In the genomic region with DNA sequence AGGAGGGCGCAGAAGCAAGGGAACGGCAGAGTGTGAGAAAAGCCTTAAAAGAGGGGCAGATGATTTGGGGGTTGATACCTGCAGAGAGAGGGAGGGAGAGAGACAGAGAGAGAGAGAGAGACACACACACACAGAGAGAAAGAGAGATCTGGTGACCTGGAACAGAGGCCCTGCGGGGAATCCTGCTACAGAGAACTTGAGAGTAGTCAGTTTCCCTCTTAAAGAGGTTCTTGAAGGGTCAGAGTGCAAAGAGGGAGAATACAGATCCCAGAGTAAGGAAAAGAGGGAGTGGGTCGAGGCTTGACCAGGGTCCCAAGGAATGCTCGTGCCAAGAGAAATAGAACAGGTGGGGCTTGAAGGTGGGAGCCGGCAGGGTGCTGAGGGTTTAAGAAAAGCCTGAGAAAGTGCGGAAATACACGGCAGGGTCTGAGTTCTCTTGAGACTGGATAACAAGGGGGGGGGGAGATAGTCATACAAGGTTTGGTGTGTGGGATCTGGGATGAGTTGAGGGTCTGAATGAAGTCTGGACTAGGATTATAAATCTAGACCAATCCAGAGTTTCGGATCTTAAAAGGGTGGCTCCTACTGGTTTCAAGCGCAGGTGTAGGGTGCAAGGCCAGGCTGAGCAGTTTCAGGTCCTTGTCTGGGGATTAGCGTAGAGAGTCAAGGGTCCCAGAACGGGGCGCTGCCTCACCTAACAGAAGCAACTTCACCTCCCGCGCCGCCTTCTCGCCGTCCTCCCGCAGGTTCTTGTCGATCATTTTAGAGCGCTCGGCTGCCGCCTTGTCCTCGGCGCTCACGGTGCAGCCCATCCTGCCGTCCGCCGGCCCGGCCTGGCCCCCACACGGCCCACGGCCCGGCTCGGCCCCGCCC, we compare ENCODE assay signal across 8 mouse cellular contexts. TPM values are rescaled to one million over a fixed set of nuclear protein-coding genes. Genes with fewer than 3 reads are reported as not detected.
DNase-seq lines count a peak whose midpoint lies in the region; ATAC-seq and TF ChIP-seq lines count a peak whose summit lies in the region.

No protein-coding gene starts in this region.

- peak overlapping the region; percentile 98 for H3K4me2 ChIP-seq in kidney, embryonic 16.5 days (replicated peaks; ENCODE audit: low read depth, low read length)
- peak overlapping the region; percentile 94 for H3K4me2 ChIP-seq in heart, embryonic 15.5 days

- H3K27ac ChIP-seq in kidney, embryonic 16.5 days (ENCODE audit: low read length): peak overlapping the region; percentile 94
- peak overlapping the region; percentile 94 for H3K27ac ChIP-seq in MEL (ENCODE audit: control insufficient read depth, low read depth, low read length)
- peak overlapping the region; percentile 89 for H3K27ac ChIP-seq in heart, embryonic 15.5 days
- peak overlapping the region; percentile 98 for H3K27ac ChIP-seq in midbrain, embryonic 10.5 days (replicated peaks)

- TF ChIP-seq POLR2A in MEL (IDR thresholded peaks at IDR 0.05; ENCODE audit: control insufficient read depth in 1 of 2, insufficient read depth in 1 of 2, low read depth in 1 of 2, low read length in 2 of 2, poor library complexity in 1 of 2): peak in 1 of 2 experiments; percentile 87; a peak in 2 of 4 replicates

- under 1% methylated on average over 35 of the region's 35 CpGs for WGBS in kidney, embryonic 16.5 days
- WGBS in heart, embryonic 15.5 days: under 1% methylated on average over 35 of the region's 35 CpGs
- under 1% methylated on average over 35 of the region's 35 CpGs for WGBS in midbrain, embryonic 10.5 days

- H3K9me3 ChIP-seq in kidney, embryonic 16.5 days (ENCODE audit: low read length): no peaks in the 10 kb centered on the region
- H3K9me3 ChIP-seq in MEL (replicated peaks; ENCODE audit: insufficient read depth, low read length): no peaks in the 10 kb centered on the region
- no peaks in the 10 kb centered on the region for H3K9me3 ChIP-seq in heart, embryonic 15.5 days (replicated peaks)
- no peaks in the 10 kb centered on the region for H3K9me3 ChIP-seq in midbrain, embryonic 10.5 days (replicated peaks)

- peaks cover 44% of the 10 kb centered on the region for H3K79me2 ChIP-seq in MEL (ENCODE audit: control insufficient read depth, insufficient read depth, low read length, poor library complexity)

- H3K27me3 ChIP-seq in kidney, embryonic 16.5 days (ENCODE audit: insufficient read depth, low read length): no peaks in the 10 kb centered on the region
- no peaks in the 10 kb centered on the region for H3K27me3 ChIP-seq in MEL (ENCODE audit: control insufficient read depth in 1 of 2, insufficient read depth in 2 of 2, low read length in 2 of 2)
- no peaks in the 10 kb centered on the region for H3K27me3 ChIP-seq in heart, embryonic 15.5 days
- no peaks in the 10 kb centered on the region for H3K27me3 ChIP-seq in midbrain, embryonic 10.5 days (ENCODE audit: low read depth, poor library complexity, severe bottlenecking)

- H3K4me1 ChIP-seq in kidney, embryonic 16.5 days (ENCODE audit: insufficient read depth, low read length): peaks cover 51% of the 10 kb centered on the region
- H3K4me1 ChIP-seq in MEL (ENCODE audit: control insufficient read depth in 1 of 2, insufficient read depth in 2 of 2, low read length in 2 of 2): peaks cover 2 to 21% of the 10 kb centered on the region in 2 experiments; a peak in 3 of 4 replicates
- peaks cover 53% of the 10 kb centered on the region for H3K4me1 ChIP-seq in heart, embryonic 15.5 days (replicated peaks)
- peaks cover 90% of the 10 kb centered on the region for H3K4me1 ChIP-seq in midbrain, embryonic 10.5 days

- TF ChIP-seq CTCF in MEL (IDR thresholded peaks at IDR 0.05 in 2 of 3, conservative IDR thresholded peaks at IDR 0.05 in 1 of 3; ENCODE audit: control insufficient read depth in 1 of 3, insufficient read depth in 1 of 3, low read depth in 2 of 3, low read length in 3 of 3, poor library complexity in 1 of 3, severe bottlenecking in 1 of 3): no peak

- peak overlapping the region; percentile 94 for H3K9ac ChIP-seq in kidney, embryonic 16.5 days (replicated peaks; ENCODE audit: low read length)
- H3K9ac ChIP-seq in MEL (ENCODE audit: control insufficient read depth, low read depth, low read length, poor library complexity, severe bottlenecking): peak overlapping the region; percentile 98
- H3K9ac ChIP-seq in heart, embryonic 15.5 days: peak overlapping the region; percentile 100

- H3K36me3 ChIP-seq in kidney, embryonic 16.5 days (ENCODE audit: insufficient read depth, low read length): 0 out of 2 replicates have a peak, but pooled peaks cover 3% of the 10 kb centered on the region
- peaks cover 0 to 14% of the 10 kb centered on the region in 2 experiments; a peak in 2 of 4 replicates for H3K36me3 ChIP-seq in MEL (ENCODE audit: control insufficient read depth in 1 of 2, insufficient read depth in 2 of 2, low read length in 2 of 2)
- no peaks in the 10 kb centered on the region for H3K36me3 ChIP-seq in heart, embryonic 15.5 days
- H3K36me3 ChIP-seq in midbrain, embryonic 10.5 days: peaks cover 19% of the 10 kb centered on the region

- peak; percentile 1; the same call in 1 of the 2 replicates for ATAC-seq in kidney, embryonic 16.5 days (ENCODE audit: low FRiP score, low TSS enrichment)
- no peak for ATAC-seq in heart, embryonic 15.5 days (replicated peaks; ENCODE audit: insufficient number of reproducible peaks, insufficient read depth, low FRiP score, low read depth)
- ATAC-seq in erythroid progenitor cell, adult 5-6 weeks (replicated peaks; ENCODE audit: low FRiP score, poor library complexity, severe bottlenecking): no peak

- no peak for DNase-seq in kidney, postnatal 36 days
- peak; percentile 73 for DNase-seq in MEL (ENCODE audit: low read depth, low spot score)
- no peak for DNase-seq in midbrain, embryonic 10.5 days (ENCODE audit: low spot score)
- DNase-seq in gastrocnemius, postnatal 10 days: no peak
- no peak for DNase-seq in right cerebral cortex, postnatal 36 days (ENCODE audit: low spot score in 2 of 2)

- no peak for TF ChIP-seq RAD21 in MEL (IDR thresholded peaks at IDR 0.05; ENCODE audit: low read depth, low read length)

- peak overlapping the region; percentile 94 for H3K4me3 ChIP-seq in kidney, embryonic 16.5 days (ENCODE audit: low read length)
- H3K4me3 ChIP-seq in MEL (ENCODE audit: control insufficient read depth in 1 of 2, insufficient read depth in 1 of 2, low read depth in 2 of 2, low read length in 2 of 2): peak overlapping the region; percentile 73 to 88
- H3K4me3 ChIP-seq in heart, embryonic 15.5 days: peak overlapping the region; percentile 94
- peak overlapping the region; percentile 94 for H3K4me3 ChIP-seq in midbrain, embryonic 10.5 days

- no peak for TF ChIP-seq EP300 in MEL (IDR thresholded peaks at IDR 0.05; ENCODE audit: low read depth in 1 of 2, low read length in 2 of 2)

RNA-seq across cellular contexts. Expression of a gene that starts 0.5 kb away (rescaled TPM):
- 447 and 455 TPM in 2 replicates for polyA plus RNA-seq in kidney, embryonic 16.5 days (2015; fragmentation: Nextera tagmentation; extraction: Ambion mirVana)
- 129 and 131 TPM in 2 replicates for total RNA-seq in MEL (2012; rRNA removed)
- polyA plus RNA-seq in MEL (2012; ENCODE audit: insufficient read depth in 1 of 2, insufficient read length in 2 of 2, low read depth in 1 of 2, low replicate concordance in 2 of 2, missing spikeins in 1 of 2): 100 to 1,000 TPM; 137 to 335 TPM
- 367 and 431 TPM in 2 replicates for polyA plus RNA-seq in heart, embryonic 15.5 days (2015; fragmentation: Nextera tagmentation; extraction: Ambion mirVana)
- polyA plus RNA-seq in midbrain, embryonic 10.5 days (2016; fragmentation: Nextera tagmentation; extraction: Ambion mirVana): 629 and 656 TPM in 2 replicates
- 382 and 420 TPM in 2 replicates for total RNA-seq in erythroid progenitor cell, adult 5-6 weeks (2015; ENCODE audit: low replicate concordance)
- total RNA-seq in erythroid progenitor cell, adult 5-6 weeks (2017; ENCODE audit: low replicate concordance): 334 and 357 TPM in 2 replicates
- 100 to 1,000 TPM; 193 to 231 TPM for total RNA-seq in gastrocnemius, postnatal 10 days (2021)

RNA-seq across cellular contexts. Expression of a gene that starts 25.6 kb away (rescaled TPM):
- polyA plus RNA-seq in kidney, embryonic 16.5 days (2015; fragmentation: Nextera tagmentation; extraction: Ambion mirVana): 31.3 TPM in 2 replicates
- 0.04 and 0.07 TPM in 2 replicates for total RNA-seq in MEL (2012; rRNA removed)
- under 1 TPM in 1 of 2 experiments, not detected in 1; 0.21 TPM for polyA plus RNA-seq in MEL (2012; ENCODE audit: insufficient read depth in 1 of 2, insufficient read length in 2 of 2, low read depth in 1 of 2, low replicate concordance in 2 of 2, missing spikeins in 1 of 2)
- 9.7 and 10.7 TPM in 2 replicates for polyA plus RNA-seq in heart, embryonic 15.5 days (2015; fragmentation: Nextera tagmentation; extraction: Ambion mirVana)
- polyA plus RNA-seq in midbrain, embryonic 10.5 days (2016; fragmentation: Nextera tagmentation; extraction: Ambion mirVana): 1.8 and 3.2 TPM in 2 replicates
- total RNA-seq in erythroid progenitor cell, adult 5-6 weeks (2015; ENCODE audit: low replicate concordance): not detected in 2 replicates
- not detected in 2 replicates for total RNA-seq in erythroid progenitor cell, adult 5-6 weeks (2017; ENCODE audit: low replicate concordance)
- 10 to 100 TPM; 41.8 to 51.3 TPM for total RNA-seq in gastrocnemius, postnatal 10 days (2021)

RNA-seq across cellular contexts. Expression of a gene that starts 34.7 kb away (rescaled TPM):
- 12.4 and 12.9 TPM in 2 replicates for polyA plus RNA-seq in kidney, embryonic 16.5 days (2015; fragmentation: Nextera tagmentation; extraction: Ambion mirVana)
- not detected in 2 replicates for total RNA-seq in MEL (2012; rRNA removed)
- polyA plus RNA-seq in MEL (2012; ENCODE audit: insufficient read depth in 1 of 2, insufficient read length in 2 of 2, low read depth in 1 of 2, low replicate concordance in 2 of 2, missing spikeins in 1 of 2): not detected
- polyA plus RNA-seq in heart, embryonic 15.5 days (2015; fragmentation: Nextera tagmentation; extraction: Ambion mirVana): 2.5 and 3.6 TPM in 2 replicates
- polyA plus RNA-seq in midbrain, embryonic 10.5 days (2016; fragmentation: Nextera tagmentation; extraction: Ambion mirVana): 9.3 and 11.6 TPM in 2 replicates
- not detected in 2 replicates for total RNA-seq in erythroid progenitor cell, adult 5-6 weeks (2015; ENCODE audit: low replicate concordance)
- not detected in 2 replicates for total RNA-seq in erythroid progenitor cell, adult 5-6 weeks (2017; ENCODE audit: low replicate concordance)
- total RNA-seq in gastrocnemius, postnatal 10 days (2021): 10 to 100 TPM; 17.6 to 20.4 TPM

RNA-seq across cellular contexts. Expression of a gene that starts 44.9 kb away (rescaled TPM):
- polyA plus RNA-seq in kidney, embryonic 16.5 days (2015; fragmentation: Nextera tagmentation; extraction: Ambion mirVana): 2.8 and 3.0 TPM in 2 replicates
- total RNA-seq in MEL (2012; rRNA removed): 0.27 TPM in 1 of 2 replicates, not detected in the other
- 100 to 1,000 TPM in 1 of 2 experiments, not detected in 1; 326 TPM for polyA plus RNA-seq in MEL (2012; ENCODE audit: insufficient read depth in 1 of 2, insufficient read length in 2 of 2, low read depth in 1 of 2, low replicate concordance in 2 of 2, missing spikeins in 1 of 2)
- 0.53 and 0.98 TPM in 2 replicates for polyA plus RNA-seq in heart, embryonic 15.5 days (2015; fragmentation: Nextera tagmentation; extraction: Ambion mirVana)
- 3.2 and 3.6 TPM in 2 replicates for polyA plus RNA-seq in midbrain, embryonic 10.5 days (2016; fragmentation: Nextera tagmentation; extraction: Ambion mirVana)
- not detected in 2 replicates for total RNA-seq in erythroid progenitor cell, adult 5-6 weeks (2015; ENCODE audit: low replicate concordance)
- total RNA-seq in erythroid progenitor cell, adult 5-6 weeks (2017; ENCODE audit: low replicate concordance): 1.9 TPM in 1 of 2 replicates, not detected in the other
- total RNA-seq in gastrocnemius, postnatal 10 days (2021): not detected

RNA-seq across cellular contexts. Expression of a gene that starts 47.2 kb away (rescaled TPM):
- 60.7 and 64.3 TPM in 2 replicates for polyA plus RNA-seq in kidney, embryonic 16.5 days (2015; fragmentation: Nextera tagmentation; extraction: Ambion mirVana)
- total RNA-seq in MEL (2012; rRNA removed): 136 and 147 TPM in 2 replicates
- 100 to 1,000 TPM in 1 of 2 experiments, not detected in 1; 292 TPM for polyA plus RNA-seq in MEL (2012; ENCODE audit: insufficient read depth in 1 of 2, insufficient read length in 2 of 2, low read depth in 1 of 2, low replicate concordance in 2 of 2, missing spikeins in 1 of 2)
- 31.7 and 45.7 TPM in 2 replicates for polyA plus RNA-seq in heart, embryonic 15.5 days (2015; fragmentation: Nextera tagmentation; extraction: Ambion mirVana)
- 46.3 and 56.8 TPM in 2 replicates for polyA plus RNA-seq in midbrain, embryonic 10.5 days (2016; fragmentation: Nextera tagmentation; extraction: Ambion mirVana)
- 206 and 249 TPM in 2 replicates for total RNA-seq in erythroid progenitor cell, adult 5-6 weeks (2015; ENCODE audit: low replicate concordance)
- total RNA-seq in erythroid progenitor cell, adult 5-6 weeks (2017; ENCODE audit: low replicate concordance): 122 and 166 TPM in 2 replicates
- 10 to 100 TPM; 34.6 to 40.4 TPM for total RNA-seq in gastrocnemius, postnatal 10 days (2021)
